ENCODE assay signal across 20 mouse cellular contexts in genomic region chr11:106201337-106202122, GRCm38 (mm10). TPM values are rescaled to one million over a fixed set of nuclear protein-coding genes. Genes with fewer than 3 reads are reported as not detected.
DNase-seq lines count a peak whose midpoint lies in the region; ATAC-seq lines count a peak whose summit lies in the region.
"Had no signal": no experiment of that assay in that cellular context is flagged by ENCODE, and none has a peak within 500 bp of the region (broad histone marks: within the 10 kb centered on the region; RNA-seq: fewer than 3 reads in every experiment).

No protein-coding gene starts in this region.

- ATAC-seq in liver, embryonic 12.5 days, result peak; percentile 74
- ATAC-seq: forebrain, embryonic 14.5 days; hindbrain, embryonic 16.5 days had no signal

- H3K27me3 ChIP-seq in liver, embryonic 12.5 days (replicated peaks), result no peaks in the 10 kb centered on the region
- H3K27me3 ChIP-seq: midbrain, embryonic 12.5 days had no signal

- H3K4me1 ChIP-seq in liver, embryonic 12.5 days, result peaks cover 36% of the 10 kb centered on the region
- H3K4me1 ChIP-seq: midbrain, embryonic 12.5 days had no signal

- H3K27ac ChIP-seq in liver, embryonic 12.5 days, result peak overlapping the region; percentile 56; the same call in 1 of the 2 replicates
- H3K27ac ChIP-seq: heart, adult 2 months; left cerebral cortex, adult 2 months; midbrain, embryonic 12.5 days; stomach, postnatal 0 days had no signal

- DNase-seq in thymus, postnatal 0 days (ENCODE audit: low spot score), result peak; percentile 26
- DNase-seq in thymus, adult 18-20 months, result no peak
- peak; percentile 33 for DNase-seq in T-cell, adult 2 months (ENCODE audit: low spot score)
- peak; percentile 78 for DNase-seq in naive thymus-derived CD4-positive, alpha-beta T cell, adult 2 months (ENCODE audit: low read depth)
- no peak for DNase-seq in right cerebral cortex, postnatal 10 days (ENCODE audit: low spot score in 2 of 2)
- DNase-seq in B cell, adult 2 months, result no peak
- DNase-seq in layer of hippocampus, adult 9-11 months, result no peak
- DNase-seq: cerebellum, adult 8-10 months; heart, adult 2 months; heart, postnatal 14 days; kidney, adult 8-10 months; kidney, postnatal 4 days had no signal

- H3K9me3 ChIP-seq in liver, embryonic 12.5 days (replicated peaks), result no peaks in the 10 kb centered on the region
- H3K9me3 ChIP-seq: midbrain, embryonic 12.5 days had no signal

- H3K36me3 ChIP-seq in liver, embryonic 12.5 days, result peaks cover 93% of the 10 kb centered on the region

- no peak overlapping the region for H3K4me3 ChIP-seq in liver, embryonic 12.5 days
- H3K4me3 ChIP-seq: heart, adult 2 months; left cerebral cortex, adult 2 months; midbrain, embryonic 12.5 days; myocyte had no signal

- H3K4me2 ChIP-seq in liver, embryonic 12.5 days, result no peak overlapping the region; the same call in 1 of the 2 replicates
- H3K4me2 ChIP-seq: midbrain, embryonic 12.5 days had no signal

- no peak overlapping the region for H3K9ac ChIP-seq in liver, embryonic 12.5 days
- H3K9ac ChIP-seq: midbrain, embryonic 12.5 days had no signal

- 71% methylated on average over 19 of the region's 19 CpGs for WGBS in liver, embryonic 12.5 days (ENCODE audit: insufficient replicate concordance)

RNA-seq across cellular contexts. Expression of gene Strada, which starts 0.4 kb away (rescaled TPM):
- 18.9 and 21.6 TPM in 2 replicates for polyA plus RNA-seq in thymus, postnatal 0 days (2015; fragmentation: Nextera tagmentation; extraction: Ambion mirVana)
- 12.2 and 12.6 TPM in 2 replicates for polyA plus RNA-seq in liver, embryonic 12.5 days (2016; fragmentation: Nextera tagmentation; extraction: Ambion mirVana)

RNA-seq across cellular contexts. Expression of gene Ccdc47, which starts 14.6 kb away (rescaled TPM):
- 57.0 and 63.1 TPM in 2 replicates for polyA plus RNA-seq in thymus, postnatal 0 days (2015; fragmentation: Nextera tagmentation; extraction: Ambion mirVana)
- polyA plus RNA-seq in liver, embryonic 12.5 days (2016; fragmentation: Nextera tagmentation; extraction: Ambion mirVana), result 53.9 and 56.6 TPM in 2 replicates

RNA-seq across cellular contexts. Expression of gene Ddx42, which starts 15.2 kb away (rescaled TPM):
- polyA plus RNA-seq in thymus, postnatal 0 days (2015; fragmentation: Nextera tagmentation; extraction: Ambion mirVana), result 58.3 and 67.8 TPM in 2 replicates
- polyA plus RNA-seq in liver, embryonic 12.5 days (2016; fragmentation: Nextera tagmentation; extraction: Ambion mirVana), result 42.3 and 42.6 TPM in 2 replicates

RNA-seq across cellular contexts. Expression of gene Limd2, which starts 40.9 kb away (rescaled TPM):
- 968 and 1,023 TPM in 2 replicates for polyA plus RNA-seq in thymus, postnatal 0 days (2015; fragmentation: Nextera tagmentation; extraction: Ambion mirVana)
- 109 and 112 TPM in 2 replicates for polyA plus RNA-seq in liver, embryonic 12.5 days (2016; fragmentation: Nextera tagmentation; extraction: Ambion mirVana)

RNA-seq across cellular contexts. Expression of gene Gm10840, which starts 40.9 kb away (rescaled TPM):
- 0.54 and 0.78 TPM in 2 replicates for polyA plus RNA-seq in thymus, postnatal 0 days (2015; fragmentation: Nextera tagmentation; extraction: Ambion mirVana)
- not detected in 2 replicates for polyA plus RNA-seq in liver, embryonic 12.5 days (2016; fragmentation: Nextera tagmentation; extraction: Ambion mirVana)
- polyA plus RNA-seq: forebrain, embryonic 14.5 days; heart, adult 2 months; hindbrain, embryonic 16.5 days; lung, embryonic 16.5 days; myocyte; stomach, postnatal 0 days had no signal

Comparison
In these comparisons a context has a peak if more than half of its experiments do, and no peak if none do; other contexts are left out.
1. DNase-seq: peak in thymus, postnatal 0 days (single experiment), T-cell, adult 2 months (single experiment) and naive thymus-derived CD4-positive, alpha-beta T cell, adult 2 months (single experiment); none in thymus, adult 18-20 months (0 of 2), right cerebral cortex, postnatal 10 days (0 of 2), B cell, adult 2 months (0 of 2) and layer of hippocampus, adult 9-11 months (single experiment).